Comparison of ENCODE assay signal across 9 mouse cellular contexts in the genomic region with DNA sequence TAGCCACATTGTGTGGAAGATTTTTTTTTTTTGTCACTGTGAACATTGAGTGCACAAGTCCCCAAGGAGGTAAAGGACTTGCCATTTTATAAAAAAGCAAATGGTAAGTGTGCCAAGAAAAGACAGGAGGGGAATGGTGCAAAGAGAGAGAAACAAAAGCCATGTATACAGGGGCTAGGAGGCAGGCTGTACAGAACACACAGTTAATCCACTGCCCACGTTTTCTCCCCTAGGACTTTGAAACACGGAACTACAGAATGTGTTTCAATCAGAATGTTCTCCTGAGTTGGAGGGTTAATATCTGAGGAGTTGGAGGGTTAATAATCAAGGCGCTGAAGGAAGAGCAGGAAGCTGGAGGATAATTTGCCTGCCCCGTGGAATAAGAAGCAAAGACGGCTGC.
DNase-seq lines count a peak whose midpoint lies in the region; ATAC-seq and TF ChIP-seq lines count a peak whose summit lies in the region.
"Had no signal": no experiment of that assay in that cellular context is flagged by ENCODE, and none has a peak within 500 bp of the region (broad histone marks: within the 10 kb centered on the region; RNA-seq: fewer than 3 reads in every experiment).

No protein-coding gene starts in this region.

- no peak for DNase-seq in kidney, adult 8-10 months
- DNase-seq in testis, postnatal 14 days (ENCODE audit: low spot score) = no peak
- DNase-seq in liver, postnatal 0 days = no peak

- H3K4me3 ChIP-seq in kidney, embryonic 16.5 days (ENCODE audit: low read length) = no peak overlapping the region
- no peak overlapping the region for H3K4me3 ChIP-seq in embryonic fibroblast, embryonic 13.5 days (ENCODE audit: insufficient read depth, low read length)
- 0 out of 2 replicates have a peak overlapping the region, but pooled peaks have one; percentile 4 for H3K4me3 ChIP-seq in hindbrain, embryonic 15.5 days
- no peak overlapping the region for H3K4me3 ChIP-seq in myocyte
- no peak overlapping the region for H3K4me3 ChIP-seq in liver, postnatal 0 days (ENCODE audit: low read depth, low read length)
- H3K4me3 ChIP-seq: liver, embryonic 15.5 days had no signal

- no peaks in the 10 kb centered on the region for H3K27me3 ChIP-seq in kidney, embryonic 16.5 days (ENCODE audit: insufficient read depth, low read length)
- no peaks in the 10 kb centered on the region for H3K27me3 ChIP-seq in hindbrain, embryonic 15.5 days
- no peaks in the 10 kb centered on the region for H3K27me3 ChIP-seq in myocyte (ENCODE audit: control insufficient read depth, insufficient read depth, insufficient read length)
- no peaks in the 10 kb centered on the region for H3K27me3 ChIP-seq in liver, postnatal 0 days (ENCODE audit: insufficient read depth, low read length)
- H3K27me3 ChIP-seq: liver, embryonic 15.5 days had no signal

- ATAC-seq in kidney, embryonic 16.5 days (ENCODE audit: low FRiP score, low TSS enrichment) = no peak
- no peak for ATAC-seq in hindbrain, embryonic 15.5 days (ENCODE audit: low FRiP score, low read depth)
- ATAC-seq in liver, postnatal 0 days = no peak
- ATAC-seq: activated CD4-positive, CD25-positive, alpha-beta regulatory T cell, adult 4 months had no signal

- TF ChIP-seq POLR2A in embryonic fibroblast, embryonic 13.5 days (IDR thresholded peaks at IDR 0.05; ENCODE audit: low read depth, low read length) = no peak
- no peak for TF ChIP-seq POLR2A in myocyte (IDR thresholded peaks at IDR 0.05; ENCODE audit: insufficient read length, low read depth)

- H3K27ac ChIP-seq in kidney, embryonic 16.5 days (ENCODE audit: low read length) = 0 out of 2 replicates have a peak overlapping the region, but pooled peaks have one; percentile 1
- H3K27ac ChIP-seq in embryonic fibroblast, embryonic 13.5 days (ENCODE audit: insufficient read depth, low read length) = peak overlapping the region; percentile 42
- H3K27ac ChIP-seq in hindbrain, embryonic 15.5 days (replicated peaks) = peak overlapping the region; percentile 53; the same call in 1 of the 2 replicates
- no peak overlapping the region for H3K27ac ChIP-seq in liver, postnatal 0 days (ENCODE audit: low read depth)
- H3K27ac ChIP-seq: liver, embryonic 15.5 days had no signal

- no peaks in the 10 kb centered on the region for H3K9me3 ChIP-seq in kidney, embryonic 16.5 days (ENCODE audit: low read length)
- H3K9me3 ChIP-seq in hindbrain, embryonic 15.5 days = no peaks in the 10 kb centered on the region
- no peaks in the 10 kb centered on the region for H3K9me3 ChIP-seq in liver, postnatal 0 days (ENCODE audit: low read length)
- H3K9me3 ChIP-seq: liver, embryonic 15.5 days had no signal

- no peak overlapping the region; the same call in 1 of the 2 replicates for H3K9ac ChIP-seq in kidney, embryonic 16.5 days (replicated peaks; ENCODE audit: low read length)
- H3K9ac ChIP-seq in hindbrain, embryonic 15.5 days = no peak overlapping the region
- no peak overlapping the region for H3K9ac ChIP-seq in liver, postnatal 0 days (replicated peaks)
- H3K9ac ChIP-seq: liver, embryonic 15.5 days had no signal

- no peak overlapping the region for H3ac ChIP-seq in myocyte (ENCODE audit: control insufficient read depth, insufficient read length)

- peak overlapping the region; percentile 53 for H3K4me2 ChIP-seq in kidney, embryonic 16.5 days (replicated peaks; ENCODE audit: low read depth, low read length)
- peak overlapping the region; percentile 46 for H3K4me2 ChIP-seq in hindbrain, embryonic 15.5 days
- peak overlapping the region; percentile 82 for H3K4me2 ChIP-seq in myocyte (ENCODE audit: low read depth)
- no peak overlapping the region for H3K4me2 ChIP-seq in liver, postnatal 0 days (ENCODE audit: low read depth, low read length)
- H3K4me2 ChIP-seq: liver, embryonic 15.5 days had no signal

- no peaks in the 10 kb centered on the region for H3K36me3 ChIP-seq in kidney, embryonic 16.5 days (ENCODE audit: insufficient read depth, low read length)
- no peaks in the 10 kb centered on the region for H3K36me3 ChIP-seq in hindbrain, embryonic 15.5 days
- no peaks in the 10 kb centered on the region for H3K36me3 ChIP-seq in myocyte (ENCODE audit: control insufficient read depth, insufficient read depth)
- no peaks in the 10 kb centered on the region for H3K36me3 ChIP-seq in liver, postnatal 0 days (replicated peaks; ENCODE audit: insufficient read depth, low read length)
- H3K36me3 ChIP-seq: liver, embryonic 15.5 days had no signal

- TF ChIP-seq CTCF in embryonic fibroblast, embryonic 13.5 days (IDR thresholded peaks at IDR 0.05; ENCODE audit: borderline replicate concordance, insufficient read depth, low read length) = no peak
- no peak for TF ChIP-seq CTCF in liver, postnatal 0 days (IDR thresholded peaks at IDR 0.05; ENCODE audit: low read depth)

- no peaks in the 10 kb centered on the region for H3K79me2 ChIP-seq in myocyte (ENCODE audit: control insufficient read depth, insufficient read depth)

- peaks cover 23% of the 10 kb centered on the region for H3K4me1 ChIP-seq in kidney, embryonic 16.5 days (ENCODE audit: insufficient read depth, low read length)
- H3K4me1 ChIP-seq in embryonic fibroblast, embryonic 13.5 days (ENCODE audit: control insufficient read depth, insufficient read depth, low read length) = peaks cover 10% of the 10 kb centered on the region; the same call in 1 of the 2 replicates
- peaks cover 16% of the 10 kb centered on the region for H3K4me1 ChIP-seq in hindbrain, embryonic 15.5 days (replicated peaks)
- peaks cover 3% of the 10 kb centered on the region for H3K4me1 ChIP-seq in liver, postnatal 0 days (ENCODE audit: insufficient read depth)
- H3K4me1 ChIP-seq: liver, embryonic 15.5 days had no signal

- 15% methylated on average over 5 of the region's 5 CpGs for WGBS in kidney, embryonic 16.5 days
- 12% methylated on average over 5 of the region's 5 CpGs for WGBS in hindbrain, embryonic 15.5 days
- WGBS in liver, postnatal 0 days (ENCODE audit: insufficient replicate concordance) = 49% methylated on average over 5 of the region's 5 CpGs

- TF ChIP-seq EP300 in liver, postnatal 0 days (IDR thresholded peaks at IDR 0.05; ENCODE audit: low read depth) = no peak

TF ChIP-seq in myocyte, 11 proteins besides CTCF, POLR2A, EP300 and RAD21:
- TF ChIP-seq POLR2AphosphoS2 (IDR thresholded peaks at IDR 0.05; ENCODE audit: insufficient read length, low read depth) (no peak), USF1 (IDR thresholded peaks at IDR 0.05; ENCODE audit: low read depth) (no peak), TCF3 (IDR thresholded peaks at IDR 0.05; ENCODE audit: insufficient read length, low read depth) (no peak), E2F4 (IDR thresholded peaks at IDR 0.05; ENCODE audit: insufficient read depth) (no peak), MAX (IDR thresholded peaks at IDR 0.05; ENCODE audit: low read depth) (no peak), MYOD1 (IDR thresholded peaks at IDR 0.05; ENCODE audit: control insufficient read depth in 1 of 3, insufficient read length in 2 of 3, low read depth in 2 of 3) (no peak), MYOG (IDR thresholded peaks at IDR 0.05; ENCODE audit: control insufficient read depth in 1 of 3, insufficient read depth in 1 of 3, insufficient read length in 2 of 3, low read depth in 2 of 3) (no peak), TCF12 (IDR thresholded peaks at IDR 0.05; ENCODE audit: insufficient read depth, poor library complexity, severe bottlenecking) (no peak)
